Mouse (Mus musculus) forebrain, embryonic 11.5 days (tissue): ENCODE measurements around the gene Rcan2. TPM values are rescaled to one million over a fixed set of nuclear protein-coding genes. Genes with fewer than 3 reads are reported as not detected.

Experiments
- ATAC-seq: fragments of 200-750 bp; cut with Nextera tagmentation; replicated peaks from 2 replicates; pipeline ENCODE4 v1.8.0; 2017; ENCODE audit warnings: moderate TSS enrichment; ENCODE audit not compliant: low FRiP score
- DNase-seq: peaks from one replicate; pipeline ENCODE4 v3.0.0-alpha.2; 2017; ENCODE audit warnings: low spot score
- H3K27ac ChIP-seq: fragments of 300-500 bp; sonication (generic); 2 replicates; pipeline ENCODE4 v1.5.1; 2014; ENCODE audit warnings: low read depth, low read length
- H3K27me3 ChIP-seq: fragments of 300-500 bp; sonication (generic); 2 replicates; pipeline ENCODE4 v1.6.1; 2014; ENCODE audit warnings: mild to moderate bottlenecking, low read length, mixed read lengths; ENCODE audit not compliant: control insufficient read depth, insufficient read depth
- H3K36me3 ChIP-seq: fragments of 300-500 bp; sonication (generic); 2 replicates; pipeline ENCODE4 v1.6.1; 2014; ENCODE audit warnings: mild to moderate bottlenecking, low read length, moderate library complexity, mixed read lengths; ENCODE audit not compliant: control insufficient read depth, insufficient read depth
- H3K4me1 ChIP-seq: fragments of 300-500 bp; sonication (generic); replicated peaks from 2 replicates; pipeline ENCODE4 v1.6.1; 2014; ENCODE audit warnings: low read length, mixed read lengths; ENCODE audit not compliant: control insufficient read depth, insufficient read depth
- H3K4me2 ChIP-seq: fragments of 300-500 bp; sonication (generic); 2 replicates; pipeline ENCODE4 v1.6.1; 2014; ENCODE audit warnings: low read depth, mild to moderate bottlenecking, low read length, moderate library complexity, mixed read lengths; ENCODE audit not compliant: severe bottlenecking
- H3K4me3 ChIP-seq: fragments of 300-500 bp; sonication (generic); 2 replicates; pipeline ENCODE4 v1.5.1; 2014; ENCODE audit warnings: low read depth, low read length
- H3K9ac ChIP-seq: fragments of 300-500 bp; sonication (generic); 2 replicates; pipeline ENCODE4 v1.6.1; 2014; ENCODE audit warnings: low read length
- H3K9me3 ChIP-seq: fragments of 300-500 bp; sonication (generic); 2 replicates; pipeline ENCODE4 v1.6.1; 2016; ENCODE audit warnings: low read length, mixed read lengths; ENCODE audit not compliant: control insufficient read depth
- WGBS: fragments of 180-500 bp; shearing (Covaris S2); extraction: QIAGEN DNeasy Blood & Tissue Kit; methylation state at CpG from one replicate; pipeline ENCODE4 v1.1.7; 2014; 5-methylcytosine and 5-hydroxymethylcytosine counted together
- polyA plus RNA-seq: library from polyadenylated mRNA; unstranded; fragments of >200 nt; fragmentation: Nextera tagmentation; extraction: Ambion mirVana; gene quantifications from 2 replicates; pipeline ENCODE4 v1.2.1, GENCODE M21; 2014

Rcan2 gene
- polyA plus RNA-seq, 1 experiment from 2014 or later: 20.6 TPM

DNA sequence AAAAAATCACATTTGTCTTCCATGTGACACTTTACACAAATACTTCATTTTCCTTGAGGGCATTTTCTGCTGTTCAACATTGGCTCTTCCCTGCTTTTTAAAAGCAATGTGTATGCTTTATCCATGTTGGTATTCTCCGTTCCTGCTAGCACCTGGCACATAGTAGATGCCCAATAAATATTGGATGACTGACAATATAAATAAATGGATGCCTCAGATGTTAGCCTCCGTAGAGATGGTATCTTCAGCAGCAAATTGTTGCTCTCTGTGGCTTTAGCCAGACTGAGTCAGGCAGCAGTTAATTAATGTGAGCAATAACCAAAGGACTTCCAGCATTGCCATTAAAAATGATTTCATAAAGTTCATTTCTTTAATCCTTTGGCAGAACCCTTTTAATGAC lies 223.9 kb downstream of the Rcan2 start:
- DNase-seq: no peak
- no peak overlapping the region for H3K9ac ChIP-seq
- no peaks in the 10 kb centered on the region for H3K36me3 ChIP-seq
- H3K27me3 ChIP-seq: no peaks in the 10 kb centered on the region
- no peak overlapping the region for H3K4me2 ChIP-seq
- no peak overlapping the region for H3K4me3 ChIP-seq
- no peaks in the 10 kb centered on the region for H3K9me3 ChIP-seq
- no peak for ATAC-seq
- 91% methylated on average over 2 of the region's 2 CpGs for WGBS
- no peak overlapping the region for H3K27ac ChIP-seq
- H3K4me1 ChIP-seq: peaks cover 2% of the 10 kb centered on the region; the same call in 1 of the 2 replicates

DNA sequence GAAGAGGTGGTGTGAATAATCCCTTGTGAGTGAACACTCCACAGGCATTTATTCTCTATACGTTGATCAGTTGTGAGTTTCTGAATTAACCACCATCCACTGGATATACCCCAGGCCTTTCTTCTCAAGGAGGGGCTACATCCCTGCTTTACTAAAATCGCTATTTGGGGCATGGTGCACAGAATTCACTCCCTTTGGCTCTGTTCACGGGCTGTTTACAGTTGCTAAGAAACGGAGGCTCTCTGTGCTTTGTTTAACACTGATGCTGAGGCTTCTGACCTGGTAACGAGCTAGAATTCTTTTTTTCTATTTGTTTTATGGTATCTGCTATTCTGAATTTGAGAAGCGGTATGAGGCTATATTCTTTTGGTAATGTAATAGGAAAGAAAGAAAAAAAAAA lies 224.8 kb downstream of the Rcan2 start:
- Histone ChIP-seq H3K27ac (no peak overlapping the region), H3K9ac (no peak overlapping the region), H3K36me3 (no peaks in the 10 kb centered on the region), H3K4me2 (no peak overlapping the region), H3K9me3 (no peaks in the 10 kb centered on the region), H3K4me3 (no peak overlapping the region), H3K27me3 (no peaks in the 10 kb centered on the region), H3K4me1 (peaks cover 2% of the 10 kb centered on the region; the same call in 1 of the 2 replicates)
- ATAC-seq (no peak), DNase-seq (no peak)
- WGBS: 37% methylated on average over 6 of the region's 6 CpGs

DNA sequence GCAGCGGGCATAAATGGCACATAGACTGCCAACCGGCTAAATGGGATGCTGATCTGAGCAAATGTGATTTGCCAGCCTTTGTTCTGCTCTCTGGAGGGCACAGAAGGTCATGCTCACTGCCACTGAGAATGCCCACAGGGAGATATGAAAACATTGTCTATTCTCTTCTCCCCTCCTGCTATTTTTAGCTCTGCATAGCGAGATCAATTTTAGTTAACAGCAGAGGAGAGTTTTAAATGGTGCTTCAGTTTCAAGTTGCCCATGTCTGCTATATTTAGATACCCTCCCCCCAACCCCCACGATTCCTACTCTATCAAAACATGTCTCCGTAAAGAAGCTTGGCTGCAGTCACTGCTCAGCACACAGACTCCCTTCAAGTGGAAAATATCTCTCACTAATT lies 225.2 kb downstream of the Rcan2 start:
- DNase-seq: no peak
- no peaks in the 10 kb centered on the region for H3K36me3 ChIP-seq
- ATAC-seq: peak; percentile 46; the same call in 1 of the 2 replicates
- H3K9ac ChIP-seq: no peak overlapping the region
- H3K27ac ChIP-seq: no peak overlapping the region
- H3K27me3 ChIP-seq: no peaks in the 10 kb centered on the region
- no peaks in the 10 kb centered on the region for H3K9me3 ChIP-seq
- H3K4me1 ChIP-seq: peaks cover 2% of the 10 kb centered on the region; the same call in 1 of the 2 replicates
- H3K4me2 ChIP-seq: no peak overlapping the region
- 27% methylated on average over 5 of the region's 5 CpGs for WGBS
- no peak overlapping the region for H3K4me3 ChIP-seq

DNA sequence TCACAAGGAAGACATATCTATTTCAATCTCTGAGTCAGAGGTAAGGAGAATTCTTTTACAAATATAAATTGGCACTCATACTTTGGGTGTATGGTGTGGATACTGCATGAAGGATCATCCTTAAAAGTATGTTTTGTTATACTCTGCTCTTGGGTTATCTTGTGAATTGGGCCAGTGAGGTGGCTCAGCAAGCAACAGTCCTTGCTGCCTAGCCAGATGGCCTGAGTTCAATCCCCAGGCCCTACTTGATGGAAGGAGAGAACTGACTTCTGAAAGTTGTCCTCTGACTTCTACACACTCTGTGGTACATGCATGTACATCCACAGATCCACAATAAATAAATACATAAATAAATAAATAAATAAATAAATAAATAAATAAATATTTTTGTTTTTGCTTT lies 225.6 kb downstream of the Rcan2 start:
- no peak overlapping the region for H3K4me2 ChIP-seq
- H3K27me3 ChIP-seq: no peaks in the 10 kb centered on the region
- peaks cover 2% of the 10 kb centered on the region; the same call in 1 of the 2 replicates for H3K4me1 ChIP-seq
- H3K4me3 ChIP-seq: no peak overlapping the region
- DNase-seq (no peak), ATAC-seq (no peak; the same call in 1 of the 2 replicates)
- H3K36me3 ChIP-seq: no peaks in the 10 kb centered on the region
- H3K9me3 ChIP-seq: no peaks in the 10 kb centered on the region
- H3K9ac ChIP-seq: no peak overlapping the region
- H3K27ac ChIP-seq: no peak overlapping the region

DNA sequence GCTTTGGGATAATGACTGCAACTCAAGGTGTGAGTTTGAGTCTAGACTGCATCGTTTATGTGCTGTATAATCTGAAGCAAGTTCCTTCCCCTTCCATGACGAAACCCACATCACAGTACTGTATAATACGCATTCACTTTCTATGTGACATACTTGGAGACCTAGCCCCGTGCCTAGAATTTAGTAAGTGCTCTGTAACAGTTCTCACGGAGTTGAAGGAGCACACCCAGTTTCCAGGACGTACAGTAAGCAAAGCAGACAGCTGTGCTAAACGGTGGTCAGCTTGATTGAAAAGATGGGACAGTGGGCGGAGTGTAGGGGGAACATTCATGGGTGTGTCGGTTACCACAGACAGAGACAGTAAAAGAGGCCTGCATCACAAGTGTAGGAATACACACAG lies 226.2 kb downstream of the Rcan2 start:
- Histone ChIP-seq H3K27me3 (no peaks in the 10 kb centered on the region), H3K4me3 (no peak overlapping the region), H3K4me2 (no peak overlapping the region), H3K4me1 (peaks cover 2% of the 10 kb centered on the region; the same call in 1 of the 2 replicates), H3K9me3 (no peaks in the 10 kb centered on the region), H3K27ac (no peak overlapping the region), H3K9ac (no peak overlapping the region), H3K36me3 (no peaks in the 10 kb centered on the region)
- DNase-seq: no peak
- no peak for ATAC-seq
- WGBS: 88% methylated on average over 9 of the region's 9 CpGs

DNA sequence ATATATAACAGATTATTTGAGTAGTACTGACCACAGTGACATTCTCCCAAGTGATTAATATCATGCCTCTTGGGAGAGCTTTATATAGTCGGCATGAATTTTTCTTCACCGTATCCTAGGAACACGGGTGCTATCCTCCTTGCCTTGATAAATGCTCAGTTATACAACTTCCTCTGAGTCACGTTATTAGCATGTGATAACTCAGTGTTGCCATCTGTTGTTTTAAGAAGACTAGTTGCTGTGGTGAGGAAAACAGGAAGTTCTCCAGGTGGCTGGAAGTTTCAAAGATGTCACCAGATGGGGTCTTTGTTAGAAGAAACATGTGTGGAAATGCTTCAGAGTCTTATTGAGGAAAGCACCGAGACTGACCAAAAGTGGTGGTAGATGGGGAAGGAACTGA lies 228.5 kb downstream of the Rcan2 start:
- Histone ChIP-seq H3K4me2 (no peak overlapping the region), H3K4me1 (peaks cover 2% of the 10 kb centered on the region; the same call in 1 of the 2 replicates), H3K9me3 (no peaks in the 10 kb centered on the region), H3K36me3 (no peaks in the 10 kb centered on the region), H3K27me3 (no peaks in the 10 kb centered on the region), H3K9ac (no peak overlapping the region), H3K4me3 (no peak overlapping the region), H3K27ac (no peak overlapping the region)
- no peak for DNase-seq
- 87% methylated on average over 5 of the region's 5 CpGs for WGBS
- ATAC-seq: no peak

DNA sequence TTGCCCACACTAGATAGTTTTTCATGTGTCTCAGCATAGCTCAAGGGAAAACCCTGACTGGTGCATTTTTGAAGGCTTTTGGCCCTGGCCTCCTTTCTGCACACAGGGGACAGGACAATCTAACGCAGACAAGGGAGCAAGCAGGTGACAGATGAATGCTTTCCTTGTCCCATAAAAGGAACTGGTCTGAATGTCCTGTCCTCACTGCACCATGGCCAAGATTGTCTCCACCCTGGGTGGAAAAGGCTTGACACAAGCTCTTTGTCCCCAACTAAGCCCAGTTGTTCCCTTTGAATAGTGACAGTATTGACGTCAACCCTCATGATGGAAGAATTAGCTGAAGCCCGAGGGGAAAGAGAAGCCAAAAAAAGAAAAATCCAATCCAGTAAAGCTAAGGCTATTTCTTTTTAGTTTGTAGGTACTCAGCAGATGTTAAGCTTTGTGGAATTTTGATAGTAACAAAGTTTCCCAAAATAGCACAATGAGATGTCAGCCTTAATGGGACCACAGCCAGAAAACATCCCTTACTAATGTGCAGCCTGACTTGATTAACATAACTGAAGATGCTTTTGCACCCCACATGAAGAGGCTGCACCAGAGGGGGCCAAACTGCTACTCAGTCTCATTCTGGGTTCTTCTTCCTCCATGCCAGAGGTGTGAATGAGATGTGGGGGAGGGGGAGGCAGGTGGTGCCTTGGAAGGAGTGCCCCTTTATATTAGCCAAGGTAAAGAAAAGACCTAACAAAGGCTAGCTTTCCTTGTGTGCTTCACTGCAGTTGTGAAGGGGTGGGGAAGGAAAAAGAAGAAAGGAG lies 229.8 kb downstream of the Rcan2 start:
- H3K36me3 ChIP-seq: no peaks in the 10 kb centered on the region
- WGBS: 39% methylated on average over 3 of the region's 3 CpGs
- no peak overlapping the region for H3K9ac ChIP-seq
- peaks cover 2% of the 10 kb centered on the region; the same call in 1 of the 2 replicates for H3K4me1 ChIP-seq
- no peak overlapping the region for H3K4me2 ChIP-seq
- H3K27ac ChIP-seq: no peak overlapping the region
- H3K27me3 ChIP-seq: no peaks in the 10 kb centered on the region
- no peak for ATAC-seq
- no peak overlapping the region for H3K4me3 ChIP-seq
- H3K9me3 ChIP-seq: no peaks in the 10 kb centered on the region
- DNase-seq: no peak

DNA sequence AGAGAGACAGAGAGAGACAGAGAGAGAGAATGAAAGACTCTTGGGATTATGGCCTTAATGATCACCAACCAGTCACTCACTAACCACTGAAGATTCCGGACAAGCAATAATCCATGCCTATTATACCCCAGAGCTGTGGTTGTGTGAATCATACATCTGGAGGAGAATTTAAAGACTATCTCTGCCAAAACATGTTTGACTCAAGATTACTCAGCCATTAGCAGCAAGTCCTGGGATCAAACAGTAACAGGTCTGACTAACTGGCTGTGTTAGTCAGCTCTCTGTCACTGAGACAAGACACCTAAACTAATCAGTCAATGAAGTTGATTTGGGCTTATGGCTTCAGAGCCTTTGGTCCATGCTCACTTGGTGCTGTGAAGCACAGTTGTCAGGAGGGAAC lies 233.9 kb downstream of the Rcan2 start:
- Histone ChIP-seq H3K9ac (no peak overlapping the region), H3K27me3 (no peaks in the 10 kb centered on the region), H3K9me3 (no peaks in the 10 kb centered on the region), H3K4me2 (no peak overlapping the region), H3K36me3 (no peaks in the 10 kb centered on the region), H3K4me1 (no peaks in the 10 kb centered on the region), H3K4me3 (no peak overlapping the region), H3K27ac (no peak overlapping the region)
- no peak for DNase-seq
- ATAC-seq: no peak
- WGBS: 94% methylated on average over 1 of the region's 1 CpGs

DNA sequence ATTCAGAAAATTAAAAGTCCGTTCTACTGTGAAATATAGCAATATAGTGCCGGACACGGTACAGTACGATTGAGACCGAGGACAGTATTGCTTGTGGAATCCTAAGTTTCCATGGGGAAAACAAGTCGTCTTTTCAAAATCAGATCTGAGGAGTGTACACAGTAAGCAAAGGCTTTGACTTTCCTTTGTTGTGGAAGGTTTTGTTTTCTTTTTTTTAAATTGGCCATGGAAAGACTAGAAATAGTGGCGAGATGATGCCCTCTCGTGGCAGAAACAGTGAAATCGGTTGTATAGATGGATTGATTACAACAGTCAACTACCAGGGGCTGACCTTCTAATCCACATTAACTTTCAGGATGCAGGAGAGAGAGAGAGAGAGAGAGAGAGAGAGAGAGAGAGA lies 237.5 kb downstream of the Rcan2 start:
- Histone ChIP-seq H3K27me3 (no peaks in the 10 kb centered on the region), H3K4me3 (no peak overlapping the region), H3K4me2 (no peak overlapping the region), H3K27ac (no peak overlapping the region), H3K4me1 (no peaks in the 10 kb centered on the region), H3K9ac (no peak overlapping the region), H3K36me3 (no peaks in the 10 kb centered on the region), H3K9me3 (no peaks in the 10 kb centered on the region)
- DNase-seq: no peak
- 67% methylated on average over 9 of the region's 9 CpGs for WGBS
- ATAC-seq: 0 out of 2 replicates have a peak, but pooled peaks have one; percentile 42
